Mouse (Mus musculus): ENCODE data around the gene Fut1. TPM values are rescaled to one million over a fixed set of nuclear protein-coding genes. Genes with fewer than 3 reads are reported as not detected.

Fut1 gene
- polyA plus RNA-seq, 1 experiment from 2014 or later: 3.2 TPM

GRCm38 (mm10) chr7:45667761-45668160 is 50.7 kb downstream of the Fut1 start:
- no peak for DNase-seq (ENCODE audit: low spot score)

DNA sequence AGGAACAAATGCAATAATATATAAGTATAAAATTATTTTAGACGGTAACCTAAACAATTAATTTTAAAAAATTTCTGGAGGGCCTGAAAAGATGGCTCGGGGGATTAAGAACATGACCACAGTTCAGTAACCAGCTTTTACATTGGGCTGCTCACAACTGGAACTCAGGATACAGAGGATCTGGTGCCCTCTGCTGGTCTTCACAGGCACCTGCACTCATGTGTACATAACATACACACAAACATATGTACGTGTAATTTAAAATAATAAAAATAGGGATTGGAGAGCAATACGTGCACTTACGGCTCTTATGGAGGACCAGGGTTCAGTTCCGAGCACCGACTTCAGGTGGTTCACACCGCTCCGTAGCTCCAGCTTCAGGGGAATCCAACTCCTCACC is 51.8 kb downstream of the Fut1 start:
- DNase-seq (ENCODE audit: low spot score): no peak

Other genes with a start within 250 kb of the Fut1 start
- 0.49 and 0.79 TPM in 2 replicates for gene Lin7b, start 246.7 kb upstream of the Fut1 start, polyA plus RNA-seq (2015; fragmentation: Nextera tagmentation; extraction: Ambion mirVana)
- gene Snrnp70, start 221.5 kb upstream of the Fut1 start, polyA plus RNA-seq (2015; fragmentation: Nextera tagmentation; extraction: Ambion mirVana): 198 and 222 TPM in 2 replicates
- gene Kcna7, start 211.6 kb upstream of the Fut1 start, polyA plus RNA-seq (2015; fragmentation: Nextera tagmentation; extraction: Ambion mirVana): 0.14 and 0.34 TPM in 2 replicates
- 3.9 and 4.2 TPM in 2 replicates for gene Ntf5, start 203.6 kb upstream of the Fut1 start, polyA plus RNA-seq (2015; fragmentation: Nextera tagmentation; extraction: Ambion mirVana)
- not detected in 2 replicates for gene Lhb, start 196.5 kb upstream of the Fut1 start, polyA plus RNA-seq (2015; fragmentation: Nextera tagmentation; extraction: Ambion mirVana)
- gene Gys1, start 182.4 kb upstream of the Fut1 start, polyA plus RNA-seq (2015; fragmentation: Nextera tagmentation; extraction: Ambion mirVana): 9.4 and 10.5 TPM in 2 replicates
- gene Ruvbl2, start 179.2 kb upstream of the Fut1 start, polyA plus RNA-seq (2015; fragmentation: Nextera tagmentation; extraction: Ambion mirVana): 129 and 143 TPM in 2 replicates
- gene Ftl1, start 157.4 kb upstream of the Fut1 start, polyA plus RNA-seq (2015; fragmentation: Nextera tagmentation; extraction: Ambion mirVana): 3,702 and 3,772 TPM in 2 replicates
- 177 and 178 TPM in 2 replicates for gene Bax, start 150.4 kb upstream of the Fut1 start, polyA plus RNA-seq (2015; fragmentation: Nextera tagmentation; extraction: Ambion mirVana)
- gene Tulp2, start 135.4 kb upstream of the Fut1 start, polyA plus RNA-seq (2015; fragmentation: Nextera tagmentation; extraction: Ambion mirVana): 2.6 and 2.8 TPM in 2 replicates
- gene Gm45808, start 130.5 kb upstream of the Fut1 start, polyA plus RNA-seq (2015; fragmentation: Nextera tagmentation; extraction: Ambion mirVana): not detected in 2 replicates
- gene Dhdh, start 128.5 kb upstream of the Fut1 start, polyA plus RNA-seq (2015; fragmentation: Nextera tagmentation; extraction: Ambion mirVana): 1.1 and 1.5 TPM in 2 replicates
- 110 and 111 TPM in 2 replicates for gene Nucb1, start 106.9 kb upstream of the Fut1 start, polyA plus RNA-seq (2015; fragmentation: Nextera tagmentation; extraction: Ambion mirVana)
- 16.2 and 17.2 TPM in 2 replicates for gene Ppp1r15a, start 91.0 kb upstream of the Fut1 start, polyA plus RNA-seq (2015; fragmentation: Nextera tagmentation; extraction: Ambion mirVana)
- 3.3 and 4.6 TPM in 2 replicates for gene Plekha4, start 91.0 kb upstream of the Fut1 start, polyA plus RNA-seq (2015; fragmentation: Nextera tagmentation; extraction: Ambion mirVana)
- gene Hsd17b14, start 62.4 kb upstream of the Fut1 start, polyA plus RNA-seq (2015; fragmentation: Nextera tagmentation; extraction: Ambion mirVana): 1.1 and 1.2 TPM in 2 replicates
- gene Bcat2, start 47.1 kb upstream of the Fut1 start, polyA plus RNA-seq (2015; fragmentation: Nextera tagmentation; extraction: Ambion mirVana): 86.5 and 87.3 TPM in 2 replicates
- 17.5 and 20.5 TPM in 2 replicates for gene Fgf21, start 1.8 kb upstream of the Fut1 start, polyA plus RNA-seq (2015; fragmentation: Nextera tagmentation; extraction: Ambion mirVana)
- gene Izumo1, start 4.5 kb downstream of the Fut1 start, polyA plus RNA-seq (2015; fragmentation: Nextera tagmentation; extraction: Ambion mirVana): 0.08 and 0.16 TPM in 2 replicates
- gene Rasip1, start 10.2 kb downstream of the Fut1 start, polyA plus RNA-seq (2015; fragmentation: Nextera tagmentation; extraction: Ambion mirVana): 2.9 and 4.4 TPM in 2 replicates
- 1.6 and 1.9 TPM in 2 replicates for gene Mamstr, start 22.7 kb downstream of the Fut1 start, polyA plus RNA-seq (2015; fragmentation: Nextera tagmentation; extraction: Ambion mirVana)
- gene Fut2, start 49.1 kb downstream of the Fut1 start, polyA plus RNA-seq (2015; fragmentation: Nextera tagmentation; extraction: Ambion mirVana): 0.44 and 0.52 TPM in 2 replicates
- 0.73 and 0.76 TPM in 2 replicates for gene Ntn5, start 66.7 kb downstream of the Fut1 start, polyA plus RNA-seq (2015; fragmentation: Nextera tagmentation; extraction: Ambion mirVana)
- 0.30 and 0.53 TPM in 2 replicates for gene Sec1, start 77.1 kb downstream of the Fut1 start, polyA plus RNA-seq (2015; fragmentation: Nextera tagmentation; extraction: Ambion mirVana)
- gene Car11, start 82.6 kb downstream of the Fut1 start, polyA plus RNA-seq (2015; fragmentation: Nextera tagmentation; extraction: Ambion mirVana): 0.35 and 0.36 TPM in 2 replicates
- 10.6 and 13.4 TPM in 2 replicates for gene Dbp, start 87.8 kb downstream of the Fut1 start, polyA plus RNA-seq (2015; fragmentation: Nextera tagmentation; extraction: Ambion mirVana)
- 1,315 and 1,426 TPM in 2 replicates for gene Rpl18, start 98.2 kb downstream of the Fut1 start, polyA plus RNA-seq (2015; fragmentation: Nextera tagmentation; extraction: Ambion mirVana)
- gene Sphk2, start 100.7 kb downstream of the Fut1 start, polyA plus RNA-seq (2015; fragmentation: Nextera tagmentation; extraction: Ambion mirVana): 19.8 and 21.8 TPM in 2 replicates
- gene Fam83e, start 103.9 kb downstream of the Fut1 start, polyA plus RNA-seq (2015; fragmentation: Nextera tagmentation; extraction: Ambion mirVana): 0.50 and 0.66 TPM in 2 replicates
- gene Spaca4, start 108.5 kb downstream of the Fut1 start, polyA plus RNA-seq (2015; fragmentation: Nextera tagmentation; extraction: Ambion mirVana): not detected in 2 replicates
- gene Lmtk3, start 166.4 kb downstream of the Fut1 start, polyA plus RNA-seq (2015; fragmentation: Nextera tagmentation; extraction: Ambion mirVana): not detected in 2 replicates
- 4.1 and 5.8 TPM in 2 replicates for gene Sult2b1, start 167.4 kb downstream of the Fut1 start, polyA plus RNA-seq (2015; fragmentation: Nextera tagmentation; extraction: Ambion mirVana)
- 96.3 and 98.0 TPM in 2 replicates for gene Cyth2, start 197.3 kb downstream of the Fut1 start, polyA plus RNA-seq (2015; fragmentation: Nextera tagmentation; extraction: Ambion mirVana)
- gene Kcnj14, start 207.5 kb downstream of the Fut1 start, polyA plus RNA-seq (2015; fragmentation: Nextera tagmentation; extraction: Ambion mirVana): 0.10 and 0.31 TPM in 2 replicates
- gene Grwd1, start 213.7 kb downstream of the Fut1 start, polyA plus RNA-seq (2015; fragmentation: Nextera tagmentation; extraction: Ambion mirVana): 48.7 and 50.8 TPM in 2 replicates